Mouse (Mus musculus) urinary bladder, postnatal 4 days (tissue): ENCODE measurements at regions not wholly inside any gene's neighbourhood (a gene's known extent, or its start where the extent isn't known, plus 50 kb on each side); places are given as distances from the start of the nearest gene placed in this dataset.
"Not testable (repeated sequence)": the region's sequence is repeated elsewhere in the genome, so short reads cannot be mapped to it uniquely, and the experiment has no call there.

ENCODE experiments used
- DNase-seq, 2 experiments: peaks; one replicate each; pipeline ENCODE4 v3.0.0; 2021 to 2022; ENCODE audit warnings: low spot score in 2 of 2

- no peak for DNase-seq
Measured at GRCm38 (mm10) chr19:27028834-27029233, 143.2 kb downstream of the Gm815 start.

DNA sequence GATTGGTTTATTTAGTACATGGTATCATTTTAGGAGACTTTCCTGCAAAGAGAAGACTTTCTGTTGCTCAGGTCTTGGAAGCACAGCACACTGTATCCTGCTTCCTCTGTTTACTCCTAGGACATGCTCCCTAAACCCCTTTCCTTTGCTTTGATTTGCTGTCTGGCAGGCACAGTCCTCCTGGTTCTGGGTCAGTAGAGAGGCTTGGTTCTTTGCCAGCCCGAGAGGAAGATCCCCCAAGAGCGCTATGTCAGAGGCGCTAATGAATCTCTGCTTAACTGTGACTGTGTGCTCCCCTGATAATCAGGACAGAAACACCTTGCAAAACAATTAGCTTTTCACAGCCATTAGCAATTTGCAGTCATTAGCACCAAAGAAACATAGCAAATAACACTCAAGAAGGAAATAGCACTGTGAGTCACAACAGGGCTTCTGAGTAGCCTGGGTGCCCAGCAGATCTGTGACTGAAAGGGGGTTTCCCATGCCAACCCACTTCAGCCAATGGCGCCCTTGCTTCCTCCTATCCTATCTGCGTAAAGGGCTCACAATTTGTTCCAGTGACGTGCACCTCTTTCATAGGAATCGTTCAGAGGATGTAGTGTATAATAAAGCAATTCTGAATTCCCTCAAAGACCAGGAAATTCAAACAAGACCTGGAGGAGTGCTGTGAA lies 145.5 kb downstream of the Gm815 start:
- no peak for DNase-seq

DNA sequence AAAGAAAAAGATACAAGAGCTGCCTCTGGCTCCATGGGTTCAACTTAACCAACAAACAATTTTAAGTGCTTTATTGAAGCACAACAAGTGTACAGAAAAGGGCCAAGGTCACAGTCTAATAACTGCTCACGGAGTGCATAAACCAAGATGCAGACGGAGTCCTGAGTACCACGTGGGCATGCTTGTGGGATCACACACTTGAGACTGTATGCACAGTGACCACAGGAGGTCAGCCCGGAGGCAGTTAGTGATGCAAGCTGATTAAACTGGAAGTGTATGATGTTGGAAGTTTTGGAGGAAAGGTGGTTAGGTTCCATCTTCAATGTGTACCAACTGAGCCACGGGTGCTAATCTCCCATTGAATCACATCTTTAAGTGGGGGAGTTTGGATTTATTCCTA lies 146.9 kb downstream of the Gm815 start:
- no peak for DNase-seq

- DNase-seq: no peak
Measured at GRCm38 (mm10) chr19:27038298-27038697, 152.6 kb downstream of the Gm815 start.

DNA sequence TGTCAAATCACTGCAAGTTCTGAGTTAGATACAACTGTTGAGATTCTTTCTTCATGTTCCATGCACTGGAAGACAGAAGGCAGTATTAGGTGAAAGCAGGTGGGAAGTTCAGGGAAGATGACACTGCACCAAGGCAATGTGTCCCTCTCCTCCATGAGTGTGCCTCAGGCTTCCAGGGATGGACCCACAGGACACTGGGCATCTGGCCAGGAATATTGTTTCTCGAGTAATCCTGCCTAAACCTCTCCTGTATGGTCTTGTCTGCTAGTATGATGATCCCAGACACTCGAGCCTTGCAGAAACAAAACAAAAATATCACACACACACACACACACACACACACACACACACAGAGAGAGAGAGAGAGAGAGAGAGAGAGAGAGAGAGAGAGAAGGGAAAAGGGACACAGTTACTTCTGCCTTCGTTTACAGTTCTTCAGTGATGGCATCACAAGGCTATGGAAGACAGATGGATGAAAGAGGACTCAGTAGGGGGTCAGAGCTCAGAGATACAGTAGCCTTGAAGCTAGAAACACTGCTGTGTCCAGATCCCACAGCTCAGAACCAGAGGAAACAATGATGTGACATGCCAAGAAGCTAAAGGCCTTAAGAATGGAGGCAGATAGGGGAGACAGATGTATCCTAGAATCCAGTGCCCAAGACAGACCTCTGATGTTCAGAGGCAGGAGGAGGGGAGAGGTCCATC lies 154.8 kb downstream of the Gm815 start:
- DNase-seq: no peak

- peak in 1 of 2 experiments; percentile 21 for DNase-seq
Measured at GRCm38 (mm10) chr19:27066449-27067181, 149.7 kb upstream of the Vldlr start.

DNA sequence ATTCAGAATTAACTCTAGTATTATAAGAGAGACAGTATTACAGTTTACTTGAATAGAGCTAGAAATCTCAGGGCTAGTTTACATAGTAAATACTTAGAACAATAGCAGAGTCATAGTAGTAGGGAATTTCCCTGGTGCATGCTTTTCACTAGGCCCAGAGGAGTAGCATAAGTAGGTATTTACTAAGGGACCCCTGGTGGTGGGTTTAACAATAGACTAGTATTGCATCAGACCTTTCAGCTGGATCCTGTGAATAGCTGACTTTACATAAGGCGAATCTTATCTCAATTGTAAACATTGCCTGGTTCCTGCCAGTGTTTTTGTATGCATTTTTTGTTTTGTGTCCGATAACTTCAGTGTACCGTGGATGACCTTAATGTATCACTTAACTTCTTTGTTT lies 143.0 kb upstream of the Vldlr start:
- no peak for DNase-seq

DNA sequence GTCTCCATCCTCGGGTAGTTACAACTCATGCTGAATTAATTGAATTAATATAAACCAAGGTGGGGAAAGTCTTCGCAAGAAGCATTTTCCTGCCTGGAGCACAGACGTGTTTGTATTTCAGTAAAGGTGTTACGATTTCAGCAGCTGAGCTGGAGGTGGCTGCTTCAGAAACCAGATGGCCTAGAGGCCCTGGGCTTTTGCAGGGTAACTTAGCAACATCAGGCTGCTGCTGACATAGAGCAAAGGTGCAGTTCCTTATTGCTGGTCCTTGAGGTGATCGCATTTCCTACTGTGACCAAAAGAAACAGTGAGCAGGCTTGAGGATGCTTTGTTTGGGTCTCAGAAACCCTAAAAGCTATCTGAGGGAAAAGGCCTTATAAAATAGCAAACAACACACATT lies 141.3 kb upstream of the Vldlr start:
- DNase-seq: no peak

GRCm38 (mm10) chr19:27076920-27077512 lies 139.3 kb upstream of the Vldlr start:
- DNase-seq: no peak

- DNase-seq: no peak
Measured at GRCm38 (mm10) chr19:27087344-27087743, 128.9 kb upstream of the Vldlr start.

GRCm38 (mm10) chr19:27087833-27088232 lies 128.5 kb upstream of the Vldlr start:
- no peak for DNase-seq

- DNase-seq: no peak
Measured at GRCm38 (mm10) chr19:27089099-27089498, 127.2 kb upstream of the Vldlr start.

- no peak for DNase-seq
Measured at GRCm38 (mm10) chr19:27091603-27092002, 124.7 kb upstream of the Vldlr start.

DNA sequence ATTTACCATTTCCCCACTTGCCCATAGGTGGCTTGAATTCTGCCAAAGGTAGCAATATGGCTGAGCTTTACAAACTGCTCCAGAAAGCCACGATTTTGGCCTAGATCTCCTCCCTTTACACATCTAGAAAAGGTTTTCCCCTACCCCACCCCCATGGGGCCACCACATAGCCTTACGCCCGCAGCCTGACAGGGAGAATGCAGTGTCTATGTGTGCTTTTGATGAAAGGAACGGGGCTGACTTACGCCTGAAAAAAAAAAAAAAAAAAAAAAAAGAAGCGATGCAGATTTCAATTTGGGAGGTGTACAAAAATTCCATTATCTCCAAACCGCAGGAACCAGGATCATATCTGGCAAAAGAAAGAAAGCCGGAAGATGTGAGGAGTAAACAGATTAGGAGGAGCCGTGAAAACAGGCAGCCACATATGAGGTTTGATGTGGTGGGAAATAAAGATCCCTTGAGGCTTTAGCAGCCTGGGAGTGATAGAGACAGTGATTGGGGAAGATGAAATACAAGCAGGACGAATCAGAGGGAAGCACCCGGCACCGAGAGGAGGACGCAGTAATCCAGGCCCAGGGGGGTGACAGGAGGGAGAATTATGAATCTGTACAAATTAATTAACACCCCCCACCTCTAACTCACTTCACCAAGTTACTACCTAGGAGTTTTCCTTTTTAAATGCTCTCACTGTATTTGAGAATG lies 121.4 kb upstream of the Vldlr start:
- no peak for DNase-seq

DNA sequence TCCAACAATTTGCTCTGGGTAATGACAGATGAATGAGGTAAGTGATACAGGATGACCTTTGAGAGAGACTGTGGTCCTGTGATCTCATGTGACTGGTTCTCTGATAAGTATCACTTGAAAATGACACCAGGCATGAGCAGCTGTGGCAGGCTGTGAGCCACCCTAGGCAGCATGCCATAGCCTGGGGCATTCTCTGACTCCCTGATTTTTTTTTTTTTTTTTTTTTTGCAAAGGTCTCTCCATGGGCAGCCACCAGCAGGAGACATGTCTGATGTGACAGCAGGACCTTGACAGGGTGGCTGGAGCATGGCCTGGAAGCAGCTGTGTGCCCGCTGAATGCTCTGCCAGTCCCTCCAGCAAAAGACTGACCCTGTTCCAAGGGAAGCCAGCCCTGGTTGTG lies 116.4 kb upstream of the Vldlr start:
- DNase-seq: no peak

DNA sequence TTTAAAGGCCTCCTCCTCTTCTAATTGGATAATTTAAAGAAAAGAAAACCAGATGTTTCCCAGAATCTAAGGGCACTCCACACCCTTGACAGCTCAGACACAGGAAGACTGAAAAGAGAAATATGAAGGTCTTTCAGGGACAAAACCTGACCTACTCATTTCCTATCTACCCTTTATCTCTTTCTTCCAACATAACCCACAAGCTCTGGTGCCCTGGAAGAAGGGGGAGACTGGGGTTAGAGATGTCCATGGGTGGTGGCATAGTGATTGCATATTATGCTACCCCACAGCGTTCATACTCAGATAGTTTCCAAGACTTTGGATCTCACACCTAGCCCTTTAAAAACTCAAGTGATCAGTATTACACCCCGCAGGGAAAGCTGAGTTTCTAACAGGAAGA lies 105.8 kb upstream of the Vldlr start:
- no peak for DNase-seq

GRCm38 (mm10) chr19:27120876-27121275 lies 95.4 kb upstream of the Vldlr start:
- no peak for DNase-seq

DNA sequence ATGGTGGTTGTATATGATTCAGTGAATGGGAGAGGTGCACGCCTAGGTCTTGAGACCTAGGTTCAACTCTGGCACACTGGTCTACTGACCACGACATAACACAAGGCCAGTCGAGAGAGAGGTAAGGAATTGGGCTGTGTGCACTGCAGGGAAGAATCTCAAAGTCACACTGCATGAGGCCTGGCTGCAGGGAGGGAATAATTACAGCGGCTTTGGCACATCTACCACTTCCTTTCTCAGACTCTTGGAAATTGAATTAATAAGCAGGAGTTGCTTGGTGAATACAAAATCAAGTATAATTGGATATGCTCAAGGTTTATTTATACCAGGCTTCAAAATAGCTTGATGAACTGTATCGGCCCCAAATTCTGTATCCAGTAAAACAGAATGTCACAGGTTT lies 93.9 kb upstream of the Vldlr start:
- no peak for DNase-seq

GRCm38 (mm10) chr19:27123334-27123733 lies 93.0 kb upstream of the Vldlr start:
- no peak for DNase-seq

DNA sequence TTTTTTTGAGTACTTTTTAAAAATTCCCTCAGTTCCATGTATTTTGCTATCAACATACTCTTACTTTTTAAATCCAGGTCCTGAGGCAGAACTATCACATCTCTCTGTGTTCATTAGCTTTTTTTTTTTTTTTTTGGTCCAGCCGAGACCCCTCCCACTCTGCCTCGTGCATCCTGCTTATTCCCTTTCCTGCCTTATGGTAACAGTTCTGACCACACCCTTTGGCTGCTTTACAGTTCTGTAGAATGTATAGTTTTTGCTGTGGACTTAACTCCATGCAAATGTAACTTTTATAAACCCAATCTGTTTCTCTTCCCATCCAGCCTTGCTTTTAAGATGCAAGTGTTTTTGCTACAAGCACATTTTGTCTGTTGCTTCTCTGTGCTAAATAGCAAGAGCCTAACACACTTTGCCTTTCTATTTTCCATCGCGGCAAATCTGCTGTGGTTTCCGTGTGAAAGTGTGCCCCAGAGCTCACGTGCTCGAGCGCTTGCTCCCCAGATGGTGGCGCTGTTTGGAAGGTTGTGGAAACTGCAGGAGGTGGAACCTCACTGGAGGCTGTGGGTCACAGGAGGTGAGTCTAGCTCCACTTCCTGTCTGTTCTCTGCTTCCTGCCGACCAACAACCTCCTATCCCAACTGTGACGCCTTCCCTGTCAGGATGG lies 92.3 kb upstream of the Vldlr start:
- no peak for DNase-seq

- not testable (repeated sequence) for DNase-seq
Measured at GRCm38 (mm10) chr19:27128501-27128900, 87.8 kb upstream of the Vldlr start.
